Mouse (Mus musculus): Measurements from ENCODE around the gene Ado.

Ado gene

GRCm38 (mm10) chr10:67537151-67537994 lies 11.4 kb downstream of the Ado start:
- in situ Hi-C loops (cut with MboI, MseI) = loop anchor here (5.0 kb wide), 1 partner anchor 110 kb away; no protein-coding TSS in a partner anchor

- in situ Hi-C loops (cut with MboI, MseI) = loop anchor here (5.0 kb wide), 1 partner anchor 111 kb away; no protein-coding TSS in a partner anchor
These were observed 12.1 kb downstream of the Ado start for GRCm38 (mm10) chr10:67536621-67537141.

GRCm38 (mm10) chr10:67535972-67536371 lies 12.8 kb downstream of the Ado start:
- in situ Hi-C loops (cut with MboI, MseI) = loop anchor here (5.0 kb wide), 1 partner anchor 111 kb away; no protein-coding TSS in a partner anchor

GRCm38 (mm10) chr10:67535256-67535655 lies 13.5 kb downstream of the Ado start, which contains the start of gene Egr2:
Gene Egr2 (plus strand): TSS chr10:67535475.
- in situ Hi-C loops (cut with MboI, MseI) = loop anchor here (5.0 kb wide), 1 partner anchor 112 kb away; no protein-coding TSS in a partner anchor

GRCm38 (mm10) chr10:67529769-67530168 lies 19.0 kb downstream of the Ado start:
- in situ Hi-C loops (cut with MboI, MseI) = loop anchor here (5.0 kb wide), 1 partner anchor 212 kb away; no protein-coding TSS in a partner anchor

- in situ Hi-C loops (cut with MboI, MseI) = no loop called here
These were observed 22.3 kb downstream of the Ado start for GRCm38 (mm10) chr10:67526435-67526834.

GRCm38 (mm10) chr10:67524694-67525093 lies 24.1 kb downstream of the Ado start:
- in situ Hi-C loops (cut with MboI, MseI) = no loop called here

- in situ Hi-C loops (cut with MboI, MseI) = no loop called here
These were observed 24.6 kb downstream of the Ado start for GRCm38 (mm10) chr10:67524130-67524529.

- in situ Hi-C loops (cut with MboI, MseI) = no loop called here
These were observed 30.0 kb downstream of the Ado start for GRCm38 (mm10) chr10:67518733-67519132.

- in situ Hi-C loops (cut with MboI, MseI) = no loop called here
These were observed 35.9 kb downstream of the Ado start for GRCm38 (mm10) chr10:67512871-67513270.

GRCm38 (mm10) chr10:67512211-67512610 lies 36.5 kb downstream of the Ado start:
- in situ Hi-C loops (cut with MboI, MseI) = no loop called here

GRCm38 (mm10) chr10:67505248-67505647 lies 43.5 kb downstream of the Ado start:
- in situ Hi-C loops (cut with MboI, MseI) = no loop called here

- in situ Hi-C loops (cut with MboI, MseI) = no loop called here
These were observed 44.7 kb downstream of the Ado start for GRCm38 (mm10) chr10:67504046-67504445.

- in situ Hi-C loops (cut with MboI, MseI) = no loop called here
These were observed 45.3 kb downstream of the Ado start for GRCm38 (mm10) chr10:67503320-67503995.

- in situ Hi-C loops (cut with MboI, MseI) = no loop called here
These were observed 50.8 kb downstream of the Ado start for GRCm38 (mm10) chr10:67497951-67498350.

- in situ Hi-C loops (cut with MboI, MseI) = no loop called here
These were observed 51.4 kb downstream of the Ado start for GRCm38 (mm10) chr10:67497144-67497892.

Data from T-helper 2 cell (primary cell).